Mouse (Mus musculus): ENCODE data around the gene 2310003L06Rik.

2310003L06Rik gene

DNA sequence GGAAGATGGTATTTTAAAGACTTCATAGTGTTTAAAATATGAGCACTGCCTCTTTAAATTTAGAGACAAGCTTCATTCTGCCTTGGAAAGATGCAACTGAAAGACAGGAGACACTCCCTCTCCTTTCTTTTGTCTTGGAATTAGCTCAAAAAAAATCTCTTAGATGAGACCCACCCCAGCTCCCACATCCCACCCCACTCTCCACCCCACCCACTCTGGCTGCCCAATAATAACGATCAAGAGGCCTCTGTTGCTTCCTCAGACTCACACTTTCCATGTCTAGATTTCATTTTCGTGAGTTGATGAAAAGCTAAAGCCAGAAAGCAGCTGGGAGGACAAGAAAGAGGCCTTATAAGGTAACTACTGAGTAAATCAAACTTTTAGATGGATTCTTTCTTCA lies at the start of gene 2310003L06Rik, which contains the start of gene Gm28434:
2310003L06Rik (plus strand) TSS at position 259 of the 400 bp plus-strand sequence.
Gm28434 (plus strand) TSS at position 317 of the 400 bp plus-strand sequence.
- no peak for DNase-seq

- no peak for DNase-seq
These were observed 43.9 kb upstream of the 2310003L06Rik start, which contains the start of gene Csn3 for GRCm38 (mm10) chr5:87925372-87925771. Gene Csn3 (plus strand): TSS chr5:87925579.

DNA sequence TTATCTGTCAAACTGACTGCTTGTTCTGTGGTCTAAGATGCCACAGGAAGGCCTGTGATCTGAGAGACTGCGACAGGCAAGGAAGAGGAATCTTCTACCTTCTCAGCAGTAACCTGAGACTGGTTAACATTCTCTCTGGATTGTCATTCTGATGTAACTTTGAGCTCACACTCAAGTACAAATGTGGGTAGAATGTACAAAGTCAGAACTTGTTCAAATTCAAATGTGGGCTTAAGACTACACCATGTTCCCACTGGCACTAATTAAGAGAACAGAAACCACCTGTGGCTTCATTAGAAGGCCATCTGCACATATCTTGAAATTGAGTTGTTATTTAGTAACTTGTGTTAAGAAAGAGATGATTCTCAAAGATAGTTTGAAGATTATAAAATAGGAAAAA lies 37.7 kb upstream of the 2310003L06Rik start:
- DNase-seq, result no peak

GRCm38 (mm10) chr5:87940752-87941151 lies 28.5 kb upstream of the 2310003L06Rik start:
- DNase-seq, result no peak

DNA sequence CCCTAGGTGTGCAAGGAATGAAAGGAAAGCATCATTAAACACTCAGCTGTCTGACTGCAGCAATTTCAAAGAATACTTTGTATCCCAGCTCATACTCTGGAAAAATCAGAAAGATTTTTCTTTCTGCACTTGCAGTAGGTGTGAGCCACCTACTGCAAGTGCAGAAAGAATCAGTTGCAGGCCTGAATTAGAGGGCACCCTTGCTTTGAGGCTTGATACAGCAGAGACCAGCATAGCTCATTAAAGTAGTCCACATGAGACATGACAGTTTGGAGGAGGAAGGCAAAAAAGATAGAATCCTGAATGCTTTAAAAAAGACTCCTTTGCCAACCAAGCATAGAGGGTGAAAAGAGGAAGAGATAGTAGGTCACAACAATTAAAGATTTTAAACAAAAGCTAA lies 26.7 kb upstream of the 2310003L06Rik start:
- DNase-seq, result no peak

DNA sequence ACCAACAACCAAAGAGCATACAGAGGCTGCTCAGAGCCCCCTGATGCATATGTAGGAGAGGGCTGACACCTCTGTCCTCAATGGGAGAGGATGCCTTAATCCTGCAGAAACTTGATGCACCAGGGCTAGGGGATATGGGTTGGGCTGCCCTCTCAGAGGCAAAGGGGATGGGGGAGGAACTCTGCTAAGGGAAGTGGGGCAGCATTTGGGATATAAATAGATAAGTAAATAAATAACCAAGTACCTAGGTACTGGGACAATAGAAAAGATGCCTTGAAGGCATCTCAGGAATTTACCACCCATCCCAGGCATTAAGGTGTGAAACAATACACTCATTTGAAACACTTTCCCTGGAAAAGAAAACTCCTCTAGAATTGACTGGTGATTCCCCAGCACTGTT lies 17.4 kb upstream of the 2310003L06Rik start:
- DNase-seq, result no peak

- no peak for DNase-seq
These were observed 9.9 kb downstream of the 2310003L06Rik start, which contains the start of gene Cabs1 for GRCm38 (mm10) chr5:87979139-87979538. Gene Cabs1 (plus strand): TSS chr5:87979439.

GRCm38 (mm10) chr5:87982468-87983214 lies 13.4 kb downstream of the 2310003L06Rik start:
- no peak for DNase-seq

DNA sequence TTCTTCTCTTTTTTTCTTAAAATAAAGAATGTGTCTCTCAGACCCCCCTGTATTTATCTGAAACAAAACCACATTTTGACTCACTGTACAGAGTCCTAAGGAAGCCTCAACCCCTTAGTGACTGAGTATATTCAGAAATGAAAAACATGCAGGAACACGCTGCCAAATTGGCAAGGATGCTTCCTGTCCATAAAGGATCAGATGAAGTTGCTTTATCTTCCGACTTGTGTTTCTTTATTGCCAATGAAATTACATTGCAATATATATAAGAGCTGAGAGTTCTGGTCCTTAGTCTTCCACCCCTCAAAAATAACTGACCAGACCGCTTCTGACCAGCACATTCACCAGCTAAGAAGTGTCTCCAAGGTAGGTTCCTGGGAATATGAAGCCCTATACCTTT lies 33.0 kb downstream of the 2310003L06Rik start, which contains the start of gene Smr3a:
Smr3a (plus strand) TSS at position 301 of the 400 bp plus-strand sequence.
- no peak for DNase-seq

DNA sequence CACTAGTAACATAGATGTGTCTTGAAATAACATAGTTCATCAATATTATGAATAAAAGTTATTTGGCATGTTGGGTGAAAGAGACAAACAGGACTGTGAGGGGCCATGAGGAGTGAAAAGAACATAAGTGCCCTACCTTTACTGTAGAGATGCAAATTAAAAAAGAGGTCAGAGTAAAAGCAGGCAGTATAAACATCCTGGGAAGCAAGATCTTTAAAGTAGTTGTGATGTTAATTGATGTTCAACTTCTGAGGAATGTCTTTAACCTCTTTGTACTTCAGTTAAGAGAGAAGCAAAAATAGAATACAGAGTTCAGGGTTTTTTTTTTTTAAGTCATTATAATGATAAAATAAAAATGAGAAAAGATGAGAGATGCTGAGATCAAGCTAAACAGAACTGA lies 36.0 kb downstream of the 2310003L06Rik start:
- no peak for DNase-seq
